8 mouse cellular contexts compared by ENCODE assay signal in genomic region chr17:12782861-12783847, GRCm38 (mm10). TPM values are rescaled to one million over a fixed set of nuclear protein-coding genes. Genes with fewer than 3 reads are reported as not detected.
DNase-seq lines count a peak whose midpoint lies in the region; ATAC-seq lines count a peak whose summit lies in the region.

No protein-coding gene starts in this region.

- H3K27ac ChIP-seq in heart, embryonic 14.5 days (replicated peaks in 1 of 2; ENCODE audit: control insufficient read depth in 1 of 2, insufficient read depth in 1 of 2, low read depth in 2 of 2, low read length in 2 of 2), result peak overlapping the region; percentile 71 to 75

- 43% methylated on average over 11 of the region's 11 CpGs for WGBS in heart, embryonic 14.5 days

- H3K4me1 ChIP-seq in heart, embryonic 14.5 days (ENCODE audit: control insufficient read depth in 2 of 2, insufficient read depth in 2 of 2, low read length in 2 of 2), result peaks cover 30 to 58% of the 10 kb centered on the region in 2 experiments

- H3K36me3 ChIP-seq in heart, embryonic 14.5 days (ENCODE audit: control insufficient read depth, insufficient read depth, low read length), result peaks cover 44% of the 10 kb centered on the region

- peaks cover 8% of the 10 kb centered on the region; the same call in 1 of the 2 replicates for H3K9me3 ChIP-seq in heart, embryonic 14.5 days (ENCODE audit: control insufficient read depth, low read length)

- no peaks in the 10 kb centered on the region for H3K27me3 ChIP-seq in heart, embryonic 14.5 days (ENCODE audit: control insufficient read depth, insufficient read depth, low read length)

- DNase-seq in frontal cortex, postnatal 36 days (ENCODE audit: low spot score in 2 of 2), result no peak
- peak; percentile 77 for DNase-seq in CD4-positive helper T cell, adult 2 months (ENCODE audit: low read depth, low spot score)
- DNase-seq in layer of hippocampus, adult 11-12 months (ENCODE audit: low spot score), result no peak
- DNase-seq in ovary, postnatal 10 days (ENCODE audit: low spot score), result no peak
- DNase-seq in layer of hippocampus, adult 9-11 months, result no peak

- ATAC-seq in frontal cortex, adult (ENCODE audit: low TSS enrichment), result peak; percentile 41; the same call in 1 of the 2 replicates
- ATAC-seq in heart, embryonic 14.5 days (ENCODE audit: insufficient number of reproducible peaks, insufficient read depth, low FRiP score, low read depth), result no peak
- ATAC-seq in megakaryocyte progenitor cell, adult 5-6 weeks (replicated peaks; ENCODE audit: poor library complexity), result peak; percentile 83

- H3K9ac ChIP-seq in heart, embryonic 14.5 days (ENCODE audit: low read length), result peak overlapping the region; percentile 41; the same call in 1 of the 2 replicates

- no peak overlapping the region for H3K4me3 ChIP-seq in heart, embryonic 14.5 days (ENCODE audit: control insufficient read depth in 1 of 2, insufficient read depth in 1 of 2, low read depth in 1 of 2, low read length in 2 of 2)

- H3K4me2 ChIP-seq in heart, embryonic 14.5 days (ENCODE audit: low read length), result no peak overlapping the region

RNA-seq across cellular contexts. Expression of gene Igf2r, which starts 13.7 kb away (rescaled TPM):
- 196 and 201 TPM in 2 replicates for polyA plus RNA-seq in heart, embryonic 14.5 days (2014; fragmentation: Nextera tagmentation; extraction: Ambion mirVana)
- total RNA-seq in megakaryocyte progenitor cell, adult 5-6 weeks (2015), result 1.2 and 2.6 TPM in 2 replicates
- total RNA-seq in megakaryocyte progenitor cell, adult 5-6 weeks (2017), result 3.0 and 4.1 TPM in 2 replicates
